Mouse (Mus musculus) splenic B cell, adult 2 months (primary cell): ENCODE measurements around the gene Nudt22.

Experiments used
- DNase-seq: peaks from one replicate; pipeline ENCODE4 v3.0.0-alpha.2; 2011; ENCODE audit warnings: low read depth, low spot score
- H3K27me3 ChIP-seq: 2 replicates; pipeline ENCODE4 v1.6.1; 2012; ENCODE audit warnings: mild to moderate bottlenecking, low read length, moderate library complexity, mixed read lengths; ENCODE audit not compliant: control insufficient read depth, poor library complexity, insufficient read depth, severe bottlenecking
- H3K36me3 ChIP-seq: 2 replicates; pipeline ENCODE4 v1.6.1; 2012; ENCODE audit warnings: mild to moderate bottlenecking, low read length, moderate library complexity, mixed read lengths; ENCODE audit not compliant: control insufficient read depth, poor library complexity, insufficient read depth, severe bottlenecking

The Nudt22 gene

DNA sequence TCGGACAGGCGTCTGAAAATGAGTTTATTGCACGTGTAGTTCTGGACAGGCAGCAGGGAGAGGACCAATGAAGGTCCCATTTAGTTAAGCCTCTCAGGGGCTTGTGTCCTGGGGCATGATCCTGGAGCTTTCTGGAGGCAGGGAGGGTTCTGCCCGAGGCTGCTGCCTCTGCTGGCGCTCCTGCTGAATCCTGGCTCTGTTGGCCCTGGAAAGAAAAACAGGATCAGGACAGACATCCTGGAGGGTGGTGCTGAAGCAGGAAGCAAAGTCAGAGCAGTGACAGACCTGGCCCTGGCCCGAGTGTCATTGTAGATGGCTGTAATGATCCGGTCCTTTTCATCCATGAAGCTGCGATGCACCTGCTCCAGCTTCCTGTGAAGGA lies 8.0 kb downstream of the Nudt22 start:
- no peak for DNase-seq
- Histone ChIP-seq H3K27me3 (no peaks in the 10 kb centered on the region), H3K36me3 (no peaks in the 10 kb centered on the region; the same call in 1 of the 2 replicates)

DNA sequence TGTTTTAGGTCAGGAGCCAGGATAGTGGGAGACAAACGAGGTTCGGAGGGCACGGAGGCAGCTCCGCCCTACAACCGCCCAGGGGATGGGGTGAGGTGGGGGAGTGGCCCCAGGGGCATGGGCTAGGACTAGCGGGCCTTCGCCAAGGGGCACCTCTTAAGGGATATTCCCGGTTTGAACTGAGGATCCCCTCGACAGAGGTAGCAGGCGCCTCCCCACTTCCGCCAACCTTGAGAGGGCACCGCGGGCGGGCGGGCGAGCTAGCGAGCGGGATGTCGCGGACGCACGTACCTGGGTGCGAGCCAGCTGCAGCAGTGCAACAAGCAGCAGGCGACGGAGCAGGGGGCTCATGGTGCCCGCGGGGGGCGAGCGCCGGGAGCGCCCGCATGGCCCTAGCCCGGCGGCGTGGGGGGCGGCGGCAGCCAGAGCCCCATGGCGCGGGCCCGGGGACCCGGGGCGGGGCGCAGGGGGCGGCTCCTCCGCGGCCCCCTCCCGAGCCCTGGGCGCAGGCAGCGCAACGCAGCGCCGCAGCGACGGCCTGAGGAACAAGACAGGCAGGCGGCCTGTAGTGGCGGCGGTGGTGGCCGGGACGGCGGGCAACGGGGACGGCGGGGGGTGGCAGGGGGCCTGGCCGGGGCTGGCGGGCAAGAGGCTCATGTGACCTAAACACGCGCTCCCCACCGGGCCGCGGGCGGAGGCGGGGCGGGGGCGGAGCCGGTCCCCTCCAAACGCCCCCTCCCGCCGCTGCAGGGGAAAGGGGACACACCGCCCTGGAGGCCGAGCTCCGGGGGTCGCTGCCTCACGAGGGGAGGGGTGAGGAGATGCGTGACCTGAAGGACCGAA lies 8.6 kb downstream of the Nudt22 start, which contains the start of gene Vegfb:
TSS of gene Vegfb (minus strand) at position 591 of the 843 bp plus-strand sequence.
- Histone ChIP-seq H3K36me3 (no peaks in the 10 kb centered on the region; the same call in none of the 2 replicates), H3K27me3 (no peaks in the 10 kb centered on the region)
- peak; percentile 53 for DNase-seq

DNA sequence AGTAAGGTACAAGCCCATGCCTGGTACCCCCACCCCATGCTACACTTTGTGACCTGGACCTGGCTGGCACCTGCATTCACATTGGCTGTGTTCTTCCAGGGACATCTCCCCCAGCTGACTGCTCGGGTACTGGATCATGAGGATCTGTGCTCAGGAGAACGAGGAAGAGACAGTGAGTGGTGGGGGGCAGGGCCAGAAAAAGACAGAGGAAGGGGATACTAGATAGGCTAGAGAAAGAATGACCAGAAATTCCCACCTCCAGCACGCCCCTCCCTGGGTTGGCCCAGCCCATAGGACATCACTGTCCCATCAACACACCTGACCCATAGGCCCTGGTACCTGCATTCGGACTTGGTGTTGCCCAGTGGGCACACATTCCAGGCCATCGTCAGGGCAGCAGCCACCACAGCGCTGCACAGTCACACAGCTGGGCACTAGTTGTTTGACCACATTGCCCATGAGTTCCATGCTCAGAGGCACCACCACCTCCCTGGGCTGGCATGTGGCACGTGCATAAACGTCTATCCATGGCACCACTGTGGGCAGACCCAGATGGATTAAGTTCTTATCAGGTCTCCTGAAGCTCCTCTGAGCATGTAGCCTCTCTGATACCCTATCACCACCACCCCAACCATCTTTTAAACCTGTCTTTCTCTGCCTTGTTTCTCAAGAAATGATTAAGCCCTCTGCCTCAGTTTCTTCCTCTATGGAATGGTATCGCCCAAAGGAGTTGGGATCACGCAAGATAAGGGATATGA lies 9.8 kb downstream of the Nudt22 start:
- no peaks in the 10 kb centered on the region; the same call in none of the 2 replicates for H3K36me3 ChIP-seq
- no peak for DNase-seq
- no peaks in the 10 kb centered on the region for H3K27me3 ChIP-seq

DNA sequence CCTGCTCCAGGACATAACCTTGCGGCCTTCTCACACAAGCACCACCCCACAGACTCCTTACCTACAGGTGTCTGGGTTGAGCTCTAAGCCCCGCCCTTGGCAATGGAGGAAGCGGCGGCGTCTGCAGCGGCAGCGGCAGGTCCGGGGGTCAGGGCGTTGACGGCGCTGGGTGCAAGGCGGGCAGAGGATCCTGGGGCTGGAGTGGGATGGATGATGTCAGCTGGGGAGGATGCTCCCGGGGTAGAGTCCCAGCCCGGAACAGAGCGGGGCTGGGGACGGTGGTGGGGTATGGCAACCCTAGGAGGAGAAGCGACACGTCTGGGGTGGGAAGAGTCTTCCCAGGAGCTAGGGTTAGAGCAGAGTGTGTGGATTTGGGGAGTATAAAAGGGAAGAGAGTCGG lies 10.6 kb downstream of the Nudt22 start:
- H3K36me3 ChIP-seq = no peaks in the 10 kb centered on the region; the same call in none of the 2 replicates
- no peak for DNase-seq

GRCm38 (mm10) chr19:6983621-6984020 lies 12.3 kb downstream of the Nudt22 start:
- Histone ChIP-seq H3K36me3 (no peaks in the 10 kb centered on the region; the same call in none of the 2 replicates), H3K27me3 (no peaks in the 10 kb centered on the region)
- no peak for DNase-seq

More for the DNA sequence above, 10.6 kb downstream of the Nudt22 start:
- H3K27me3 ChIP-seq = no peaks in the 10 kb centered on the region

DNA sequence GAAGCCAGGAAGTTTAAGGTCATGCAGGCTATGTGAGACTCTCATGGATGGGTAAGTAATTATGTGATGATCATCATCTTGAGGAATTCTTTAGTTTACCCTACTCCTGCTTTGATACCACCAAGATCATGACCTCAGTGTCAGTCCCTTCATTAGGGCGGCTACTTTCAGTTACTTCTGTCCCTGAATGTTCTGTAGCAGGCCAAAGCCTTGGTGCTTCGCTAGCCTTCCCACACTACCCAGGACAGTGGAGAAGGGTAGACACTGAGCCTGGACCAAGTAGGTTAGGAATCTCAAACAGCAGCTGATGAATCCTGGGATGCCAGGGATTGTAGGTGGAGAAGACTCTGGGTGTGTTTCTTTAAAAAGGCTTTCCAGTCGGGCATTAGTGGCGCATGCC lies 14.5 kb downstream of the Nudt22 start:
- peaks cover 1% of the 10 kb centered on the region for H3K36me3 ChIP-seq
- no peaks in the 10 kb centered on the region for H3K27me3 ChIP-seq
- DNase-seq = no peak

- Histone ChIP-seq H3K36me3 (peaks cover 1% of the 10 kb centered on the region), H3K27me3 (no peaks in the 10 kb centered on the region)
- DNase-seq = peak; percentile 99
Measured at GRCm38 (mm10) chr19:6980381-6981093, 15.4 kb downstream of the Nudt22 start, which contains the start of gene Fkbp2. Gene Fkbp2 (minus strand): TSS chr19:6980501.

DNA sequence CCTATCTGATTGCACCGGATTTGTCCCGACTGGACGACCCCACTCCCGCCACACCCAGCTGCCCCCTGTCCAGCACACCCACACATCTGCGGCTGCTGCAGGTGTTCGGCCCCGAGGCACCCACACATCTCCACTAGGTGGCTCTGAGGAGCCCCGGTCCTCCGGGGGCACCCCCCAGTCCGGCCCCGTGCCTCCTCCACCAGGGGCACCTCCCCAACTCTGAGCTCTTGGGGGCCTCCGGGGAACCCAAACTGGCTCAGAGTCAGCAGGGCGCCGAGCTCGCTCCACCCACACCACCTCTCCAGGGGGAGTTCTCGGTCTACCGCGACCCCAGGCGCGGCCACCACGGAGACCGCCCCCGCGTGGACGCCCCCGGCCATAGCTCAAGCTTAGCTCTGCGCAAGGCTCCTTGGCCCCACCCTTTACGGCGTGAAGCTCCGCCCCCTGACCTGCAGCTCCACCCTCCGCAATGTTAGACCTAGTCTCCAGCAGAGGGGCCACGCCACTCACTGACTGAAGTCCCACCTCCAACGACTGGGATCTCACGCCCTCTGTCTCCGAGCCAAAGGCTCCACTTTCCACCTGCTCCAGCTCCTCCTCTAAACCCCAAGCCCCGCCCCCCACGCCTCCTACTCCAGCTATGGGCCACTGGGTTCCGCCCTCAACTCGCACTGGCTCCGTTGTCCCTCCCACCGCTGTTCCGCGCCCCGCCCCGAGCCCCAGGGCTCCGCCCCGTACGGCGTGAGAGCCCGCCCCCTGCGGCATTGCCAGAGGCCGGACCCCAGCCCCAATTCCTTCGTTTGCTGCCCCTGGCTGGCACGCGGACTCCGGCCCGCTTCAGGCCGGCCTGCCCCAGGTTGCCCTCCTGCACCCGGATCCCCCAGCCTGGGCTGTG lies 16.2 kb downstream of the Nudt22 start:
- peak; percentile 100 for DNase-seq
- H3K36me3 ChIP-seq = peaks cover 1% of the 10 kb centered on the region
- H3K27me3 ChIP-seq = no peaks in the 10 kb centered on the region

DNA sequence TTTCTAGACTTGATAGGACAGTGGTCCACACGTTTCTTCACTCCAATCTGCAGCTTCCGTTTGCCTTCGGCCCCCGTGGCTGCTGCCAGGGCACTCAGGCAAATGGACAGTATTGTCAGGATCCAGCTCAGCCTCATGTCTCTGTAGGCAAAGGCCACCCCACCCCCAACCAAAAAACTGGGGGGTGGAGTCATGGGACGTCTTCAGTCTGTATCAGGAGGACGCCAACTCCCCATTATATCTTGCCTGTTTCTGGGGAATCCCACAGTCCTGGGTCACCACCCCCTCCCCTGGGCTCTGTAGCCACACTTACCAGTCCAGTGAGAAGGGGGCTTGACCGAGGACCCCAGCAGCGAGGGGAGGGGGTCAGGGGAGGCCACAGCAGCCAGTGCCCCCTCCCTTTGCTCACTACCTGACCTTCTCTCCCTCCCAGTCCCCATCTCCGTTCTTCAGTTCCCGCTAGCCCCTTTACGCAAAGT lies 16.9 kb downstream of the Nudt22 start:
- Histone ChIP-seq H3K36me3 (peaks cover 1% of the 10 kb centered on the region), H3K27me3 (no peaks in the 10 kb centered on the region)
- no peak for DNase-seq

- no peak for DNase-seq
- Histone ChIP-seq H3K27me3 (no peaks in the 10 kb centered on the region), H3K36me3 (peaks cover 1% of the 10 kb centered on the region; the same call in 1 of the 2 replicates)
Measured at GRCm38 (mm10) chr19:6978639-6978974, 17.3 kb downstream of the Nudt22 start.

DNA sequence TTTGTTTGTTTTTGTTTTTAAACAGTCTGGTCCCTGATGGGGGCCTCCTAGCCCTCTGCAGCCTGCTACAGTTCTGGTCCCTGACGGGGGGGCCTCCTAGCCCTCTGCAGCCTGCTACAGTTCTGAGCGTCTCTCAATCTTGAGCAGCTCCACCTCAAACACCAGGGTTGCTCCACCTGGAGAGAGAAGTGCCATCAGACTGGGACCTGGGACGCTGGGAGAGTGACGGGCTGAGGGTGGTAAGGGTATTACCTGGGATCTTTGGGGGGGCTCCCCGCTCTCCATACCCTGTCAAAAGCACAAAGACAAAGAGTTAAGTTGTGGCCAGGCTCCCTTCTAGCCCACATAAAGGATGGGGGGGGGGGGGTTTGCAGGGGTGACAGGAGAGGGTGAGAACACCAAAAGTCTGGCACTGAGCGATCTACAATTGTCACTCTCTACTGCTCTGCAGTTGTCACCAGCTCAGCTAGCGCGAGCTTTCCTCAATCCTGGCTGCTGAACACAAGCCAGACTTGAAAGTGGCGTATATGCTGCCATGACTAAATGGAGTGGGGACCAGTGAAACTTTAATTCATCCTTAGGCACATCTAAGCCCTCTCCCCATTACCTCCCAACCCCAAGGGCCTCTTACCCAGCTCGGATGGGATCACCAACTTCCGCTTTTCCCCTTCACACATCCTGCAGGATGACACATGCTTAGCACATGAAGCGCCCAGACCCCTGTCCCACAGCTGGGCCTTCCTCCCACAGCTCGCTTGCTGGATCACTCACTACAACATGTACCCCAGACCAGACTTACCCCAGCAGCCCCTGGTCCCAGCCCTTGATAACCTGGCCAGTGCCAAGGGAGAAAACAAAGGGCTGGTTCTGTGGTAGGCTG lies 17.9 kb downstream of the Nudt22 start:
- Histone ChIP-seq H3K36me3 (peaks cover 1% of the 10 kb centered on the region; the same call in 1 of the 2 replicates), H3K27me3 (no peaks in the 10 kb centered on the region)
- DNase-seq = no peak

- peak; percentile 60 for DNase-seq
- H3K27me3 ChIP-seq = no peaks in the 10 kb centered on the region
Measured at GRCm38 (mm10) chr19:6975537-6976521, 20.1 kb downstream of the Nudt22 start, which contains the start of gene Plcb3. Gene Plcb3 (minus strand): TSS chr19:6976470.

More at GRCm38 (mm10) chr19:6975537-6976521, 20.1 kb downstream of the Nudt22 start, which contains the start of gene Plcb3:
- 0 out of 2 replicates have a peak, but pooled peaks cover 1% of the 10 kb centered on the region for H3K36me3 ChIP-seq
